Mouse (Mus musculus) ZHBTc4 (cell line): Measurements from ENCODE around the gene Gpr157.

Experiments
- DNase-seq: peaks from one replicate; pipeline ENCODE4 v3.0.0-alpha.2; 2011; ENCODE audit warnings: low read depth, low spot score

Gene Gpr157

DNA sequence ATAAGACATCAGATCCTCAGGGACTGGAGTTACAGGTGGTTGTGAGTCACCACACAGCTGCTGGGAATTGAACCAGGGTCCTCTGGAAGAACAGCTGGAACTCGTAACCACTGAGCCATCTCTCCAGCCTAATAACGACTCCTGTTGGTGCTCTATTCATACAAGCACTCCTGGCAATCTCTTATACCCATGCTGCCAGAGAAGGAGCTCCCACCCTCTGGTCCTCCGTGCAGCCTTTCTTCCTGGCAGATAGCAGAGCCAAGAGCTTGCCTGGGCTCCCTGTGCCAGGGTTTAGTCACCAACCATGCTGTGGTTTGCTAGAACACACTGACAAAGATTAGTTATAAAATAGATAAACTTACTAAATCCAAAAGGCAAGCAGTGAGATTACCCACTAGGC is 22.5 kb downstream of the Gpr157 start:
- DNase-seq: no peak

GRCm38 (mm10) chr4:150110373-150110772 is 23.2 kb downstream of the Gpr157 start:
- no peak for DNase-seq

DNA sequence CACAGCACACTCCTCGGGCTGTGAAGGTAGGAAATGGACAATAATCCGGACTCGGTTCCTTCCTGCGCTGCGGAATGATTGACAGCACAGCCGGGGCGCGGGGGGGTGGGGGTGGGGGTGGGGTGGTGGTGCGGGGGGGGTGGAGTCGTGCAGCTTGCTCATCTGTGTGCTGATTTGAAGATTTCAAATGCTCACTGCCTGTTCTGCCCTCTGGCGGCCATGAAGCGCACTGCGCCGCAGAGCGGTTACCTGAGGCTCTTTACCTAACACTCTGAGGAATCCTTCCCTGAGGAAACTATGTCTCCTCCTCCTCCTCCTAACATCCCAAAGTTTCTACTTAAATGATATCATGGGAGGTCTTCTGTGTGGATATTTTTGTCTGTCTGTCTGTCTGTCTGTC is 25.7 kb downstream of the Gpr157 start:
- DNase-seq: peak; percentile 86

- peak; percentile 25 for DNase-seq
Observed at GRCm38 (mm10) chr4:150114505-150115061, 27.4 kb downstream of the Gpr157 start.

DNA sequence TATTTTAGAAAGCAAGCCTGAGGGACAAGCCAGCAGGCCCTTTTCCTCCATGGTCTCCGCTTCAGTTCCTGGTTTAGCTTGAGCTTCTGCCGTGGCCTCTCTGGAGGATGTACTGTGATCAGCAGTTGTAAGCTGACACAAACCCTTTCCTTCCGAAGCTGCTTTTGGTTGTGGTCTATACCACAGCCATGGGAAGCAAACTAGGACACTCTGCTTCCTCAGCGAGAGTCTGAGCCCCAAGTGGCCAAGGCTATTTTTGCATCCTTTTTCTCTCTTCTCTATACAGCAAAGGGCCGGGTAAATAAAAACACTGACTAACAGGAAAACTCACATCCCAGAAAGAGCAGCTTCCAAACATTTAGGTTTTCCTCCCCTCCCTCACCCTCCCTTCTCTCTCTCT is 30.1 kb downstream of the Gpr157 start:
- no peak for DNase-seq

DNA sequence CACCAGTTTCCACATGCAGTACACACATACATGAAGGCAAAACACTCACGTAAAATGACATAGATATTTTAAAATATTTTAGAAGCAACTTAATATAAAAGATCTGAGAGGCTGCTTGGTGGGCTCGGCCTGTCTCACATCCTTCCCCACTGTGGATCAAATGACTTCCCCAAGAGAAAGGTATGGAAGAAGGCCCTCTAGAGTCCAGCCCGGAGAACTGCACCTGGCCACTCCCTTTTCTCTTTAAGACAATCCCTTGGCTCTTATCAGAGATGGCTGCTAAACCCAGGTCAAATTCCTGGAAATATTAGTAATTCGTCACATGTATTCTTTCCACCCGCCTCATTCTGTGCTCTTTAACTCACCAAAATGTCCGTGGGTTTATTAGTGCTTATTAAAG is 31.0 kb downstream of the Gpr157 start:
- DNase-seq: peak; percentile 72

- peak; percentile 88 for DNase-seq
Observed at GRCm38 (mm10) chr4:150119055-150119454, 31.9 kb downstream of the Gpr157 start, which contains the start of gene Slc2a5. Gene Slc2a5 (plus strand): TSS chr4:150119283.

- DNase-seq: no peak
Observed at GRCm38 (mm10) chr4:150119640-150120039, 32.5 kb downstream of the Gpr157 start.

DNA sequence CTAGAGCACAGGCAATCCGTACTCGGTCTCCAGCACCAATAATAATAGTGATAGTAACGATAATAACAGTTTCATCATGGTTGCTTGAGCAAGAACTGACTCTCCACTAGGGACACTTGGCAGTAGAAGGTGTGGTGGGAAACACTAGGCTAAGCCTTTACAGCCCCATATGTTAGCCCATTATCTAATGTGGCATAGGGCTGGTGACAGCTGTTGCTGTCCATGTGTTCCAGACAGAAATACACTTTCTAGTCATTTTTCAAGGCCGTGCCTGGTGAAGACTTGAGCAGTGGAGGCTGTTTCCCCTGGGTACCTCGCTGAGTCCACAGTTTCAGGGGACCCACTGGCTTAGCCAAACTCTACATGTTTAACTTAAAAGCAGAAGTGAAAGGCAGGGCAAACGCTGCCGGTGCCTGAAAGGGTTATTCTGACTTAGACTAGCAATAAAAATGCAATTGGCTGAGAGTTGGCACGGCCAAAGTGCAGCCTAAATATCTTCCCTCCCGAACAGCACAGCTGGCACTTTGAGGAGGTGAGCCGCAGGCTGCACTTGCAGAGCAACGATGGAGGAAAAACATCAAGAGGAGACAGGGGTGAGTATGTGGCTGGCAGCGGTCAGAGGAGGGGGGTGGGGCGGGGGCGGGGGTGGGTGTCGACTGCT is 33.1 kb downstream of the Gpr157 start:
- DNase-seq: no peak

DNA sequence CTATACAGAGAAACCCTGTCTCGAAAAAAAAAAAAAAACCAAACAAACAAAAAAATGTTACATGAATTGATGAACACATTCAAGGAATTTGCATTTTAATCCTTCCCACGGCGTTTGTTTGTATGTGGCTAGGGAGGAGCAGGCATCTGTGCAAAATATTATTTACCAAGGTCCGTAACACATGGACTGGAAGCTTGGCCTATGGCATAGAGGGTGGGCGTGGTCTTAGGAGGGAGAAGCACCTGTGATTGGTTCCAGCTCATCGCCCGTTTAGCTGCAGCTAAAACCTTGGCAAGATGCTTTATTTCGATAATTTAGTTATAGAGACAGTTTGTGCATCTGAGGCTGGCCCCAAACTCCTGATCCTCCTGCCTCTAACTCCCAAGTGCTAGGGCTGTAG is 34.3 kb downstream of the Gpr157 start:
- DNase-seq: no peak

DNA sequence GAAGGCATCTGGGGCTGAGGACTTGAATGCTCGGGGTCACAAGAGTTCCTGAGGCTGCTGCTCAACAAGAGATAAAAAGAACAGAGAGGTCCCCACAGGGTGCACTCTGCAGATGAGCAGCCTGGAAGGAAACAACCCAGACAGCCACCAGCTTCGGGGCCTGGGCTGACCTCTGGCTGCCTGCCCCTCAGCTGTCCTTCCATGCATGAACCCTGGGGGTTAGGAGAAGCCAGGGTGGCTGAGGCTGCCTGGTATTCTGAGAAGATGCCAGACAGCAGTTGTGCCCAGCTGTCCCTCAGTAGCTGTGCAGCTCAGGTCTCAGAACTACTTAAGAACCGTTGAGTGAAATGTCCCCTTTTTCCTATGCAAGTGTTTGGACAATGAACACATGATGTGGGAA is 35.3 kb downstream of the Gpr157 start:
- DNase-seq: no peak

- no peak for DNase-seq
Observed at GRCm38 (mm10) chr4:150126373-150126772, 39.2 kb downstream of the Gpr157 start.

GRCm38 (mm10) chr4:150127894-150128293 is 40.7 kb downstream of the Gpr157 start:
- DNase-seq: no peak

DNA sequence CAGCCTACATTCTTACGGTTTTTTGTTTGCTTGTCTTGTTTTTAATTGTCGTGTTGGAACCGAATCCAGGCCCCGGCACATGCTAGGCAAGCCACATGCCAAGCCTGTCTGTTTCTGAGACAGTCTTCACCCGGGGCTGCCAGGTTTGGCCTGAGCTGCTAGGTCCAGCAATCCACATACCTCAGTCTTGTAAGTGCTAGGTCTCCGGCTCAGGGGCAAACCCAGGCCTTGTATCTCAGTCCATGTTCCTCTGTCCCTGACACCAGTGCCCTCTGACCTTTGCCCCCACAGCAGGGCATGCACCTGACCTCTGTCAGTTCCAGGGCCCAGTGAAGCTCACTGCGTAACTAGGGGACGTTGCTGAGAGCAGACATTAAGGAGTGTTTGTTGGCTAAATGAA is 41.4 kb downstream of the Gpr157 start:
- no peak for DNase-seq

- peak; percentile 46 for DNase-seq
Observed at GRCm38 (mm10) chr4:150130661-150131060, 43.5 kb downstream of the Gpr157 start.

DNA sequence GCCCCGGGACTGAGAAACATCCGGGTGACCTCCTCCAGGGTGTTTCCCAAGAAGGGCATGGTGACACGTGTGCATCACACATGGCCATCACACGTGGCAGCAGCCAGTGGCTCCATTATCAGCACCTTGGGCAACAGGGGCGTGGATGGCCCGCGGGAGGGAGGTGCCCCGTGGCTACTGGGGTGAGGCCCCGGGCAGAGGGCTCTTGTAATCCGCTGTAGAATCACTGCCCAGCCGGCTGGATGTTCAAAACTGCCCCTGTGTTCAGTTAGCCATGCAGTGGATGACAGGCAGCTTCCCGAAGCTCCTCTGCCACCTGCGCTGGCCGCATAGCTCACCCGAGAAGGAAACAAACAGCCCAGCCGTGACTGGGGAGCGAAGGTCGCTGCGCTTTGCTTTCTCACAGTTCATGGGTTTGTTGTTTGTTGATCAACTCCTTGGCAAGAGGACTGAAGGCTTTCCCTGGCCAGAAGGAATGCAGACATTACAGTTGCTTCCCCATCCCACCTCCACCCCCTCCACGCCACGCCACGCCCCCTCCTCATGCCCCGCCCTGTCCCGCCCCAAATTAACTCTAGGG is 45.6 kb downstream of the Gpr157 start:
- peak; percentile 58 for DNase-seq

- no peak for DNase-seq
Observed at GRCm38 (mm10) chr4:150135254-150135653, 48.1 kb downstream of the Gpr157 start.

- DNase-seq: peak; percentile 90
Observed at GRCm38 (mm10) chr4:150136693-150137092, 49.5 kb downstream of the Gpr157 start.

- DNase-seq: no peak
Observed at GRCm38 (mm10) chr4:150137368-150138083, 50.4 kb downstream of the Gpr157 start.

DNA sequence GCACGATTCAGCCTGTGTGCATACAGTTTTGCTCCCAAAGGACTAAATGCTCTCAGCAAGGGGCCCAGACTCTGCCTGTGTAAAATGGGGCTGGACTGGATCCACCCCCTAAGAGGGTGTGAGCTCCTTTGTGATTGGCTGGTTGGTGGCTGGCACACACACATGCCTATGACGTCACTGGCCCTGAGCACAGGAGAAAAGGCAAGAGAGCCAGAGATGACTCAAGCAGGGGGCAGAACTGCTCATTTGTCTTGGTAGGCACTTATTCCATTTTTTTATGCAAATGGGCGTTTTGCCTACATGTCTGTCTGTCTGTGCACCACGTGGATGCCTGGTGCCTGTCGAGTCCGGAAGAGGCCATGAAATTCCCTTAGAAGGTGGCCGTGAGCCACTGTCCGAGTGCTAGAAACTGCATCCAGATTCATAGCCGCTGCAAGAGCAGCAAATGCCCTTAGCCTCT is 50.9 kb downstream of the Gpr157 start:
- DNase-seq: peak; percentile 95

DNA sequence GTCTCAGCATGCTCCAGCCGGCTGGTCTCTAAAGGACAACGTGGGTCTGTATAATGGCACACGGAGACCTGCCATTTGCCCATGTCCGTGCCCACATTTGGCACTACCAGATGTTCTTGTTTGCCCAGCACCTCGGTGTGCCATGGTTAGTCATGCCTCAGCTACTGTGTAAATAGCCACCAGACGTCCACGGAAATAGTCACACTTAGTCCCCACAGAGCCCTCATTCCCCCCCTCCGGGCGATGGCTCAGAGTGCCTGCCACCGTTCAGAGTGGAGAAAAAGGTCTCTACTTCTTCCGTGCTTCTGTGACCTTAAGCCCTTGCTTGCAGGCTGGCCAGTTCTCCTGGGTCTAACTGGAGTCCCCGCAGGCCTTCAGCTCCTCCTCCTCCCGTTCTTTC is 51.9 kb downstream of the Gpr157 start:
- DNase-seq: no peak

DNA sequence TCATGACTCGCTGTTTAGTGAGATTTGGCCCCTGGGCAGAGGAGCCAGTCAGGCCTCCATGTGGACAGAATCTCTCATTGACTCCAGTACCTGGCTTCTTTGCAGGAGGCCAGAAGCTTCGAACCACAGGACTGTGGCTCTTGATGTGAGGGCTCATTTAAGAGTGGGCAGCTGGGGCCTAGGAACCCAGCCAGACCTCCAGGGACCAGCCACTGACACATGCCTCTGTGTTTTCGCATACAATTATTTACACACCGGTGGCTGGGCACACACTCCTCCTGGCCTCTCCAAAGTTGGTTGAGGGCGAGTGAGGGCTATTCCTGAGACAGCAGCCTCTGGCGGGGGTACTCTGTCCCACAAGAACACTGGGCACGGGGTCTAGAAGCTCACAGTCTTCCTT is 53.2 kb downstream of the Gpr157 start:
- no peak for DNase-seq
